Mouse (Mus musculus): Measurements from ENCODE around the gene Rbm47.

Rbm47 gene

DNA sequence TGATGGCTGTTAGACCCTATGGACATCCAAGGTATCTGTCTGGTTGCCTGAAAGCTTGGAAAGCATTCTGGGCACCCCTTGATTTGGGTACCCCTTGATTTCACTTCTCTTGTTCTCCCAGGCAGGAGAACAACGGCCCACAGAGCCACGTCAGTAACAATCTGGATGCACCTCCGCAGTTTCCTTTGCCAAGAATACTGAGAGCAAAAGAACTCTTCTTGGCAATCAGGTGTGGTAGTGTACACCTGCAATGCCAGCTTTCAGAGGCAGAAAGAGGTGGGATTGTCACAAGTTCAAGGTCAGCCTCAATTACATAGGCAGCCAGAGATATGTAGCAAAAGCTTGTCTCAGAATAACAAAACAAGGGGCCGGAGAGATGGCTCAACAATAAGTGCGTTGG, 98.7 kb downstream of the Rbm47 start:
- in situ Hi-C loops (cut with MboI; ENCODE audit: unreplicated experiment in 2 of 2) = loop anchor here in 1 of 2 experiments (10.0 kb wide), 1 partner anchor 109 kb away; no protein-coding TSS in a partner anchor

DNA sequence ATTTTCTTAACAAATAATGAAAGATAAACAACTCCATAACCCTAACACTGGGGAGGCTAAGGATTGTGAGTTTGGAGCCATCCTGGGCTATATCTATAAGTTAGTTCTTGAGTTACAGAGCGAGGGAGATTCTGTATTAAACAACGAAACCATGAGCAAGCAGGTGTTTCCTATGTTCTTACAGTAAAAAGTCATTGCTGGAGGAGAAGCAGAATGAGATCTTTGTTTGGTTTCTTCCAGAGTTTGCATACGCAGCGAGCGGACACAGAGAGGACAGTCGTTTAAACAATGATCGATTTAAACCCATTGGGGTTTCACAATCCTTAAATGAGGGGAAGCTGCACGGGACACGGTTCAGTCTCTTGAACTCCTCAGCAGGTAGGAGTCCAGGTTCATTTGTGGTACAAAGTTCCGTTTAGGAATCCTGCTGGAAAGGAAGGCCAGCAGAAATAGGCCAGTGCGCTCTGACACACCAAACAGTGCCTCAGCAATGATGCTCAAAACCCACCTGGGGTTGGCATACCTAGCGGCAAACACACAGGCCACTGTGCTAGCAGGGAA, 99.2 kb downstream of the Rbm47 start:
- in situ Hi-C loops (cut with MboI; ENCODE audit: unreplicated experiment in 2 of 2) = loop anchor here in 1 of 2 experiments (10.0 kb wide), 1 partner anchor 109 kb away; no protein-coding TSS in a partner anchor

DNA sequence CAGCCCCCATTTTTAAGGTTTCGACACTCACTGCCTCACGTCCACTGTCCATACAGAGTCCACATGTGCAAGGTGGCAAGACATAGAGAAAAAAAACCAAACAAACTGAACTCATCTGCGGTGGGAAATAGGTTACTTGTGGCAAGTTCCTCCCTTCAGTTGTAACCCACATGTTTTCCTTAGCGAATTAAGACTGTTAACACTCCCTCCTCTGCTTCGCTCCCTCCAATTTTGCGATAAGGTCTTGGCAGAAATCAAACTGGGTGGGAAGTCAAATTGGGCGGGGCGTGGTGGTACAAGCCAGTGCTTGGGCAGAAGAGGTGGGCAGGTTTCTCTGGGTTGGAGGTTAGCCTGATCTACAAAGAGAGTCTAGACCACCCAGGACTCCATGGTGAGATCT, 101.2 kb downstream of the Rbm47 start:
- in situ Hi-C loops (cut with MboI; ENCODE audit: unreplicated experiment in 2 of 2) = loop anchor here in 1 of 2 experiments (10.0 kb wide), 1 partner anchor 107 kb away; no protein-coding TSS in a partner anchor

DNA sequence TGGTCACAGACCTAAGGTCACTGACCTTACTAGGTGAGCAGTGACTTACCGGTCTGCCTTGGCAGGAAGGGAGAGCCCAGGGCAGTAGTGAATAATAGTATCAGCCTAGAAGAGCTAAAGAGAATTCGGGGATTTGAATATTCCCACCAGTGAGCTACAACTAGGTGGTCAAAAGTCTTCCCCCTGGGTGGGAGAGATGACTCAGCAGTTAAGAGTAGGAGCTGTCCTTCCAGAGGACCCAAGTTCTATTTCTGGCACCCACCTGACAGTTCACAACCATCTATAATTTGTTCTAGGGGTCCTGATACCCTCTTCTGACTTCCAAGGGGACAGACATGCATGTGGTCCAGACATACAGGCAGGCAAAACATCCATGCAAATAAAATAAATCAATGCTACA, 102.6 kb downstream of the Rbm47 start:
- in situ Hi-C loops (cut with MboI; ENCODE audit: unreplicated experiment in 2 of 2) = loop anchor here in 1 of 2 experiments (10.0 kb wide), 1 partner anchor 106 kb away; no protein-coding TSS in a partner anchor

DNA sequence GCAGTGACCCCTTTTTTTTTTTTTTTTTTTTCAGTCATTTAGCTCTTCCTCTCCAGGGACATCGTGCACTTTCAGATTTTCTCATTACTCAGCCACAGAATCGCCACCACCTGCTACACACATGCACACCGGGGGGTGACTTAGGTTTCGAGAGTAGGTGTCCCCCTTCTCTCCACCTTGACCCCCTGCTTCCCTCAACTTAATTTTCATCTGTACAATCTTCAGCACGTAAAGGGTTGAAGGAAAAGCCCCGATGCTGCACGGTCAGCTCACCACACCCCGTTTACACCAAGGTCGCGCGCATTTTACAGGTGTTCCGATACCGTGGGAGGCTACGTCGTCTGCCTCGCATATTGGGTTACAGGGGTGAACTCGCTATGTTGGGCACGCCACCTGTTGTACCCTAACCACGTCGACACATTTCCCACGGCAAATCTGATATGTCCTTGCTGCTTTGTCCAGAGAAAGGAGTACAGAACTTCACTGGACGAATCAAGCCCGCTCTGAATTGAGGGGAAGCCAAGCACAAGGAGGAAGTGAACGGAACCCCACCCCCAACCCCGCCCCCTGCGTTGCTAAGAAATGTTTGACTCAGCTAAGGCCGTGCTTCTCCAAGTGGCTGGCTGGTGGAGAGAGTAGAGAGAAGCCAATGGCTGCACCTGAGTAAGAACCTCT, 103.3 kb downstream of the Rbm47 start:
- in situ Hi-C loops (cut with MboI; ENCODE audit: unreplicated experiment in 2 of 2) = loop anchor here in 1 of 2 experiments (10.0 kb wide), 1 partner anchor 105 kb away; no protein-coding TSS in a partner anchor

DNA sequence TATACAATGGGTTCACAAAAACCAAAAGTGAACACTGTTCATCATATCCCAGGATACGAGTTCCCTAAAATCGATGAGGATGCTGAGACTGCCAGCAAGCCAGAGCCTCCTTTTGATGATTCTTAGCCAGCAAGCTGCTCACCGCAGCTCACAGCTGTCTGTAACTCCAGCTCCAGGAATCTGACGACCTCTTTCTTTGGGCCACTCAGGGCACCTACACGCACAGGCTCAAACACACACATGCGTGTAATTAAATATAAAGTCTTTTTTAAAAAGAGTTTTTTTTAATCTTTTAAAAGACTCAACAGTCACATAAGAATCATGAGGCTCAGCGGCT, 103.8 kb downstream of the Rbm47 start:
- in situ Hi-C loops (cut with MboI; ENCODE audit: unreplicated experiment in 2 of 2) = no loop called here

DNA sequence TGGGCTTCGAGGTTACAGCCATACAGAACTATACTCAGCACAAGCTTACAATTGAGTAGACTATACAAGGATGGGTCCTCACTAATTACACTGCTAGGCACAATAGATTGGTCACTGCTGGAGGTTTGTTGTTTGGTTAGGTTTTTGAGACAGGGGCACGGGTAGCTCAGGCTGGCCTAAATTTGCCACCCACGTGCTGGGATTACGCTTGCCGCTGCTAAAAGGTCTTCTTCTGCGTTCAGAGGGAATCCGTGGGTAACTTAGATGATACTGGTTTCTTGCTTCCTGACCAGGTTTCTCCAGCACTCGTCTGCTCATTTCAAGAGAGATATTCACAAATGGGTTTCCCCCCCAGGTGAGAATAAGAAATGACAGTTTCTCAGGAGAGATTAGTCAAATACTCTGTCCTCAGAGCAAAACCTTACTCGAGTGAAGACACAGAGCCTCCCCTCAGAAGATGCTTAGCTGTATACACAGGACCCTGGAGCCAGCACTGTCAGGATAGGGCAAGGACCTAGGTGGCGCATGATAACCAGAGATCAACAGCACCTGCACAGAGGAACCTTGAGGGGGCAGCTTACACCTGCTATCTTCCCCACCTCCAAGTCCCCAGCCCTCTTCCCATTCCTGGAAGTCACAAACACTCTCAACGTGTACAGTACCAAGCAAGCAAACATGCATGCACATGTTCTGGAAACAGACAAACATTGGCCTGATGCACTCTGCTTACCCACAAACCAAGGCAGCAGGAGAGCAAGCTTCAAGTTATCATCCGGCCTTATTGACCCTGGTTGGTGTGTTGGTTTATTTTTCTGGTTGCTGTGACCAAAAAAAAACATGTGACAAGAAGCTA, 104.6 kb downstream of the Rbm47 start:
- in situ Hi-C loops (cut with MboI; ENCODE audit: unreplicated experiment in 2 of 2) = no loop called here

DNA sequence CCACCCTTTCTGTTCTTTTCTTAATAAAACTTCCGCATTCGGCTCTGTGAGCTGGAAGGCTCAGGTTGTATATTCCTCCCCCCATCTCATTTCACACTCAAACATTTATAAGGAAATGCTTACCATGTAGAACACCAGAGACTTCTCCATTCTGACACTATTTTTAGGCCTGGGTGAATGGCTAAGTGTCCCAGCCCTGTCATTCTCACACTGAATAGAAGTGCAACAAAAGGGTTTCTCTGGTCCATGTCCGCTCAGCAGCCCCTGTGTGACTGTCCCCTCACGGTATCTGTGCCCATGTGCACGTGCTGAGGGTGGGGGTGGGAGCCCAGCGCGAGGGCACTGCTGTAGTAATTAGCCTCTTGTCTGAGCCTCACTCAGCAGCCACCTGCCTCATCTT, 105.7 kb downstream of the Rbm47 start:
- in situ Hi-C loops (cut with MboI; ENCODE audit: unreplicated experiment in 2 of 2) = no loop called here

DNA sequence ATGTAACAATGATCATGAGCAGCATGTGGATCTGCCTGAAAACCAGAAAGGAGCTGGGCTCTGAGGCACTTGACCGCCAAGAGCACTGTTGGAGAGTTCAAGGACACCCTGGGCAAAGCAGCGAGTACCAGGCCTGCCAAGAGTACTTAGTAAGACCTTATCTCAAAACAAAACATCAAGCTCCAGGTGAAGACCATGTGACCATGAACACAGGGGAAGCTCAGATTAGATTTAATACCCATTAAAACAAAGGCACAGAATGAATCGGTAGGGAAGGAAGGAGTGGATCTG, 110.0 kb downstream of the Rbm47 start:
- in situ Hi-C loops (cut with MboI; ENCODE audit: unreplicated experiment in 2 of 2) = no loop called here

DNA sequence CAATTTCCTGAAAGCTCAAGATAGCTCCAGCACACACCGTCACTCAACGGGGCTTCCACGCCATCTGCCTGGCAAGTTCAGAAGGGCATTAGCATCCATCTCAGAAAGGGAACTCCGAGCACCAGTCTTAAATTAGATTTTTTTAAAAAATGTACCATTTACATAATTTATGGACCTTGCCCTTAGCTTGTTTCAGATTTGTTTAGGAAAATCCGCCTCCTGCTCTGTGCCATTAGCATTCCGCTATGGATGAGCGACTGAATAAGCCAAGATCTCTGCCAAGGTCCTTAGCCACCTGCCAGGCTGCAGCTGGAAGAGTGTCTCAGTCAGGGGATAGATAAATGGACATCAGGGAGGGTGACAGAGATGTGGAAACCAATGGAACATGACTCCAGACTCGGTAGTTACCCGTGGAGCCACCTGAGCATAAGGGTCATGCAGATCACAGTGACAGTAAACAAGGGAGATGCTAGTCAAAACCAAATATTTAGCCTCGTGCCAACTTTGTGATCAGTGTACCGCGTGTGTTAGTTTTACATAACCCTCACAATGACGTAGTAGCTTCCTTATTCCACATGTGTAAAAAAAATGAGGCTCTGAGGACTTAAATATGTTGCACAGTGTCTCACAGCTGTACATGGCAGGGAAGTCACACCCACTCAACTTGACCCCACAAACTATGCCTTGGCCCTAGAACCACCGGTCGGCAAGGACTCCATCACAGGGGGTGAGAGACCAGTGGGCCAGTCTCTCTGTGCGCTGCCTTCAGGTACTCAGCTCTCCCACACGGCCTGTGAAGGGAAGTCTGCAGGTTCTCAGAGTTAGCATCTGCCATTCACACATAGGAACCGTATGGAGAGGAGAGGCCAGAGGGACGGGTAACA, 110.6 kb downstream of the Rbm47 start:
- in situ Hi-C loops (cut with MboI; ENCODE audit: unreplicated experiment in 2 of 2) = no loop called here

DNA sequence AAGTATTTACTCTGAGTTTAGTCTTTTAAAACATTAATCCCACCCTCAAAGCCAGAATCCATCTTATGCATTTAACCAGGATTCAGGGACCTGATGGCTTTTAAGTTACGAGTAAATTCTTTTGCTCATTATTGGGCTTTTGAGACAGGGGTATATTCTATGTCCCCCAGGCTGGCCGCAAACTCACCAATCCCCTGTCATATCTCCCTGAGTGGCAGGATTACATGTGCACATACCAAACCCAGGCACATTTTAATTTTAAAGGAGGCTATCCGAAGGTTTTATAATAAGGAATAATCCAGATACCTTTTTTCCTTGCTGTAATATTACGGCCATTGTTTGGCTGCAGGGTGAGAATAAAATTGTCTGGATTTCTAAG, 111.3 kb downstream of the Rbm47 start:
- in situ Hi-C loops (cut with MboI; ENCODE audit: unreplicated experiment in 2 of 2) = no loop called here

DNA sequence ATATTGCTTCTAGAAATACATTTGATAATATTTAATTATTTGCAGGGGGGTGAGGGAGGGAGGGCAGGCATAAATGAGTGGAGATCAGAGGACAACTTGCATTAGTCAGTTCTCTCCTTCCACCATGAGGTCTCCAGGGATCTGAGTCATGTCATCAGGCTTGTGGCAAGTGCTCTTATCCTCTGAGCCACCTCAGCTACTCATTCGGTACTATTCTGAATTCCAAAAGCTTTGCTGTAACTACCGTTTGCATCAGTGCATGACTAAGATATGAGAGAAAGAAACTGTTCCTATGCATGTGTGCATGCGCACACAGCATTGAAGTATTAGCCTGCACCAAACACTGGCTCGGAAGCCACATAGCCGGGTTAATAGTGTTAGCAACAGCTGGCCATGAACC, 114.1 kb downstream of the Rbm47 start:
- in situ Hi-C loops (cut with MboI; ENCODE audit: unreplicated experiment in 2 of 2) = no loop called here

DNA sequence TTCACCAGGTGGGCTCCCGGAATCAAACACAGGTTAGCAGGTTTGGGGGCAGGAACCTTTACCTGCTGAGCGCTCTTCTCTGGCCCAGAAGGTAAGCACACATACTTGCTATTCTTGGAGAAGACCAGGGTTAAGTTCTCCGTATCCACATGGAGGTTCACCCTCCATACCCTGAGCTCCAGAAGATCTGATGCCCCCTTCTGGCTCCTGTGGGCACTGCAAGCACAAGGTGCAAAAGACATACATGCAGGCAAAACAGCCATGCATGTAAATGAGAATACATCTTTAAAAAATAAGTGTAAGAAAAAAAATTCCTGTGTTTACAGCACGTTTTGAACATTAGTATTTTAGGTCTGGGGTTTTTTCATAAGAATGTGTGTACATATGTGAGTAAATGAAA, 116.2 kb downstream of the Rbm47 start:
- in situ Hi-C loops (cut with MboI; ENCODE audit: unreplicated experiment in 2 of 2) = no loop called here

DNA sequence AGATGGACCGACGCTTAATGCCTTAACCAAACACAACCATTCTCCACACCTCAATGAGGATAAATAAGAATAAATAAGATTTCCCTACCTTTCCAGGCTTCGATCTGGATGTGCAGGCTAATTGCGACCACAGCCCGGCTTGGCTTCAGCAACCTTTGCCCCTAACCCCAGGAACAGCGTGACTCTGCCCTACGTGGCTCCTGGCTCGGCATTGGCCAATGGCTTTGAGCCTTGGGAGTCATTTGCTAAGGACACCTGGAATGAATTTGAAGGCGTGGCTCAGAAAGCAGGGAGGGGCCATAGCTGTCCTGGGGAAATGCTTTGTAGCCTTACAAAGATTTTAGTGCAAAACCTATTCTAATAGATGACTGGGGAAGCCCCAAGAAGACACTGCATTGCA, 118.5 kb downstream of the Rbm47 start:
- in situ Hi-C loops (cut with MboI; ENCODE audit: unreplicated experiment in 2 of 2) = no loop called here

DNA sequence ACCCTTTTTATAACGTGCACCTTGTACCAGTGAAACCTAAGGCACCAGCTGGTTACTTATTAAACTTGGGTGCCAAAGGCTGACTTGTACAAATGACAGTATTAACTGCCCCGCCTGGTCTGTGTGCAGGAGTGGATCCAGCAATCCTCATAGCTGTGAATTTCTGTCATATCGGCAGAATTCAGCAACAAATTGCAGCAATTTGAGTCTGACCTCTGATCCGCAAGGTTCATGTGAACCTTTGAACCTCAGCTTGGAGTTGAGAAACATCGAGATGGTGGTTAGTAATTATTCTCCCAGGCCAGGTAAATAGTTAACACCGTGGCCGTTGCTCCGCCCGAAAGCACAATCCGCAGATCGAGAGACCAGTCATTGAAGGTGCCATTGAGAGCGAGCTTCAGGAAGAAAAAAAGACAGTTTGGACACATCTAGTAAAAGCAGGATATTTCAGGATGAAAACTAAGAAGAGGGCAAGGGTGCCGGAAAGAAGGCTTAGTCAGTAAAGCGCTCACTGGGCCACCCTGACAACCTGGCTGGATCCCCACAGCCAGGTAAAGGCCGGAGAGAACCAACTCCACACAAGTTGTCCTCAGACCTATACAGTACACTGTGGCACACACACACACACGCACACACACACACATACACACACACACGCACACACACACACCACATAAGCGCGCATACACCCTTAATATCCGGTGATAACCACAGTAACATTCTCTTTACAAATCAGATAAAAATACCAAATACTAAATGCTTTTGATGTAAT, 120.0 kb downstream of the Rbm47 start:
- in situ Hi-C loops (cut with MboI; ENCODE audit: unreplicated experiment in 2 of 2) = no loop called here

DNA sequence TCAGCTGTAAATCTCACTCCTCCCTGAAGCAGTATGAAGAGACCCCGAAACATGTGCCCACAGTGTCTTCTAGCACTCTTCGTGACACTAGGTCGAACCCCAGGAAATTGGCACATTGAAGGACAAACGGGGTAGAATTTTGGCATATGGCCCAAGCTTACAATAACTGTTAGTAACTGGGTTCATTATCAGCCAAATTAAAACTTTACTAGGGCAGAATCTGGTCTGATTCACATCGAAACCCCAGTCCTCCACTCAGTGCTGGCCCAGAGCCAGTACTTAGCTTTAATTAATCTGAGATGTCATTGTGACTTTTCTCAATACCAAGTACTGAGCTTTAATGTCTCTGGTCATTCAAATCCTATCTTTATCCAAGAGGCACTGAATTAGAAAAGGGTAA, 122.1 kb downstream of the Rbm47 start:
- in situ Hi-C loops (cut with MboI; ENCODE audit: unreplicated experiment in 2 of 2) = no loop called here

DNA sequence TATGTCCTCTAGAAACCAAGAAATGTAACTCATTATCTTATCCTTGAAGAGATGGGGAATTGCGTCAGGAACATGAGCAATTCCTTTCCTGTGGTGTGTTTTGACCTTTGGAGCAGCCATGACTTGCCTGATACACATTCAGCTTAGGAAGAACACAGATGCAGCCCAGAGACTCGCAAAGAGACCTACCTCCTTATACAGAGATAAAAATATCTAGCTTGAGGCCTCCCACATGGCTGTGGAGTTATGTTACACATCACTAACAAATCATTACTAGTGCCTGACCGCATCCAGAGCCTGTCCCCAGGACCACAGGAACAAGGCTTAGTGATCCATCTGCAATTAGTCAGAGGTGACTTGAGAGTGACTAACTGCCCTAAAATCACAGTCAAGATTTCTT, 126.6 kb downstream of the Rbm47 start:
- in situ Hi-C loops (cut with MboI; ENCODE audit: unreplicated experiment in 2 of 2) = no loop called here

DNA sequence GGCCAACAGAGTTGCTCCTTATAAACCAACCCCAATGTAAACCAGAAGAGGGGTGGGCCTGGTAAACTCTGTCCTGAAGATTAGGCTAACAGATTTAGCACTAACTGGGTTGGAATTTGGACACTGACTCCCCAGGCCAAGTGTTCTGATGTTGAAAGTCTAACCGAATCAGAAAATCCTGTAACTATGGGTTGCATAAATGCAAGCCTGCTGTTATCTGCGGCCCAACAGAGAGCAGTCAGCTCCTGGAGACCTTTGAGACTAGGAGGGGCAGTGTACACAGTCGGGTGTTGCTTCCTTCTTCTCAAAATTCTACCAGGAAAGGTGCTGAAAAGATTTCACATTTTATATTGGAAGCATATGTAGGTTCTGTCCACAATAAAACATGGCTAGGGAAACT, 129.0 kb downstream of the Rbm47 start:
- in situ Hi-C loops (cut with MboI; ENCODE audit: unreplicated experiment in 2 of 2) = no loop called here

DNA sequence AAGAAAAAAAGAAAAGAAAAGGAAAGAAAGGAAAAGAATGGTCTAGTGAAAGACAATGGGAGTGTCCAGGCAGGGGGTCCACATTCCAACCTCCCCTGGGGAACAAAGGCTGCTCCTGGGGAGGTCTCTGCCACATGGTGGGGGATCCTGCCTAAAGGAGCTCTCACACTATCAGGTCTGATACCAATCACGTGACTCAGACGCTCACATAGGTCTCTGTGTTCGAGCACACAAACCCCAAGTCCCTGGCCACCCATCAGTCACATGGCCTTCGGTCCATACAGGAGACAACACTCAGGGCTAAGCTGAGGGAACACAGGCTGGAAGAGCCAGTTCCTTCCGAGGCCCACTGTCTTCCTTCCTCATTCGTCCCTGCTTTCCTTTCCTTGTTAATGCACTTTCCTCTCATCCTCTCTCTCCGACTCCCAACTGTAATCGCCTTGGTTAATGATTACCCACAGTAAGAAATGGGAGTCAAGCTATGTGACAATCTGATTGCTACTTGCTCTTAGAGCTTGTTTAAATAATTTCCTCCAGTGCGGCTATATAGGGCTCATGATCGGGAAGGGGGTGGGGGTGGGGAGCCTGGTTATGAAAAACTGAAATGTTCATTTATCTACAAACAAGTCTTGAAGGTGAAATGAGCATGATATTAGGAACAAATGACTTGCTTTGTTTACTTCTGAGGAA, 130.1 kb downstream of the Rbm47 start:
- in situ Hi-C loops (cut with MboI; ENCODE audit: unreplicated experiment in 2 of 2) = no loop called here

All from v-Abl transformed pro-B cells (cell line).